Mouse (Mus musculus): Measurements from ENCODE around the gene Gm10553. TPM values are rescaled to one million over a fixed set of nuclear protein-coding genes. Genes with fewer than 3 reads are reported as not detected.
"Not testable (repeated sequence)": the region's sequence is repeated elsewhere in the genome, so short reads cannot be mapped to it uniquely, and the experiment has no call there.

Gm10553 gene
- polyA plus RNA-seq, 1 experiment from 2014 or later: not detected

GRCm38 (mm10) chr1:85111572-85111971, 11.6 kb downstream of the Gm10553 start:
- not testable (repeated sequence) for H3K4me2 ChIP-seq; H3K36me3 ChIP-seq; H3K9me3 ChIP-seq; H3K4me3 ChIP-seq; H3K9ac ChIP-seq; ATAC-seq (ENCODE audit: low read depth); H3K27me3 ChIP-seq; H3K4me1 ChIP-seq (replicated peaks); H3K27ac ChIP-seq (replicated peaks)
- 71% methylated on average over 10 of the region's 10 CpGs for WGBS

- H3K9ac ChIP-seq: not testable (repeated sequence)
Measured at GRCm38 (mm10) chr1:85112266-85112665, 12.3 kb downstream of the Gm10553 start.

DNA sequence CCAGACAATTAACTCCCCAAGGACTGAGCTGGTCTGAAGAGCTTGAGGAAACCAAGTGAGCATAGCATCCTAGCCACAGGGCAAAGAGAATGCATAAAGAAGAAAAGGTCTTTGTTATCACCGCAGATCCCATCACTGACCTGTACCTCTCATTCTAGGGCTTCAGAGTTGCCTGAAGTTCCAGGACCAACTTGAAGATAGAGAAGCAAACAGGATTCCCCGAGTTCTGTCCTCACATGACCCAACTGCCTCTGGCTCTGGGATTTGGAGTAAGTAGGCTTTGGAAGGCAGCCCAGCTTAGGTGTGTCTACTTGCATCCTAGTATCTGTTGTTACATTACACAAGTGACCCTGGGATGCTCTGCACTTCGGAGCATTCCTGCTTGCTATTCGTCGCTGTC, 12.9 kb downstream of the Gm10553 start:
- not testable (repeated sequence) for H3K9ac ChIP-seq; H3K27me3 ChIP-seq; H3K4me2 ChIP-seq; H3K4me1 ChIP-seq (replicated peaks); ATAC-seq (ENCODE audit: low read depth); H3K4me3 ChIP-seq; H3K27ac ChIP-seq (replicated peaks); H3K36me3 ChIP-seq; H3K9me3 ChIP-seq
- 71% methylated on average over 2 of the region's 5 CpGs for WGBS

More at GRCm38 (mm10) chr1:85112266-85112665, 12.3 kb downstream of the Gm10553 start:
- H3K36me3 ChIP-seq; H3K9me3 ChIP-seq; H3K27ac ChIP-seq (replicated peaks); H3K27me3 ChIP-seq; H3K4me1 ChIP-seq (replicated peaks); H3K4me3 ChIP-seq; ATAC-seq (ENCODE audit: low read depth); H3K4me2 ChIP-seq: not testable (repeated sequence)
- 88% methylated on average over 7 of the region's 7 CpGs for WGBS

GRCm38 (mm10) chr1:85114078-85114477, 14.1 kb downstream of the Gm10553 start:
- not testable (repeated sequence) for H3K27ac ChIP-seq (replicated peaks); H3K36me3 ChIP-seq; H3K9me3 ChIP-seq; H3K9ac ChIP-seq; H3K4me1 ChIP-seq (replicated peaks); H3K4me3 ChIP-seq; H3K4me2 ChIP-seq; H3K27me3 ChIP-seq
- WGBS: 81% methylated on average over 3 of the region's 3 CpGs
- peak; percentile 59; the same call in 1 of the 2 replicates for ATAC-seq (ENCODE audit: low read depth)

GRCm38 (mm10) chr1:85114666-85115402, 14.9 kb downstream of the Gm10553 start:
- not testable (repeated sequence) for H3K27me3 ChIP-seq; ATAC-seq (ENCODE audit: low read depth); H3K9me3 ChIP-seq; H3K4me1 ChIP-seq (replicated peaks); H3K4me2 ChIP-seq; H3K9ac ChIP-seq; H3K4me3 ChIP-seq; H3K27ac ChIP-seq (replicated peaks); H3K36me3 ChIP-seq
- 53% methylated on average over 6 of the region's 6 CpGs for WGBS

DNA sequence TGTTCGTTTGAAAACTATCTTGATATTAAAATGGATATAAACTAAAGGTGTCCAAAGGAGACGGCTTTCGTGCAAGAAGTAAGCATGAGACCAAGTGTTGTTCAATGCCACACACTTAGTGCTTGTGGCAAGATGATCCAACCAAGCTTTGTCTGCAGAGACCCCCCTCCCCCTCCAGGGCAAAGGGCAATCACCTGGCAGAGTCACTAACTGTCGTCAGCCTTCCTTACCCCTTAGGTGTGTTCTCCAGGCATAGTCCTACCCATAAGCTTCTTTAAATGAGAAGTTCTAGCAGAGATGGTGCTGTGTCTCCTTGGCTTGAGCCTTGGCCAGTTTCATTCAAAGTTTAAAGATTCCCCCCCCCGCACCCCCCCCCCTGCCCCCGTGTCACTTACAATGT, 17.6 kb downstream of the Gm10553 start:
- H3K9ac ChIP-seq; H3K4me1 ChIP-seq (replicated peaks); H3K36me3 ChIP-seq; H3K4me3 ChIP-seq; ATAC-seq (ENCODE audit: low read depth); H3K27ac ChIP-seq (replicated peaks); H3K4me2 ChIP-seq; H3K9me3 ChIP-seq; H3K27me3 ChIP-seq: not testable (repeated sequence)
- WGBS: 70% methylated on average over 4 of the region's 6 CpGs

GRCm38 (mm10) chr1:85118341-85118740, 18.4 kb downstream of the Gm10553 start:
- not testable (repeated sequence) for ATAC-seq (ENCODE audit: low read depth); H3K4me3 ChIP-seq; H3K4me2 ChIP-seq; H3K36me3 ChIP-seq; H3K9me3 ChIP-seq; H3K27me3 ChIP-seq; H3K27ac ChIP-seq (replicated peaks); H3K9ac ChIP-seq; H3K4me1 ChIP-seq (replicated peaks)
- WGBS: 82% methylated on average over 6 of the region's 6 CpGs

- H3K4me3 ChIP-seq; H3K36me3 ChIP-seq; H3K4me1 ChIP-seq (replicated peaks); H3K4me2 ChIP-seq; ATAC-seq (ENCODE audit: low read depth); H3K27me3 ChIP-seq; H3K9me3 ChIP-seq; H3K27ac ChIP-seq (replicated peaks); H3K9ac ChIP-seq: not testable (repeated sequence)
- 95% methylated on average over 4 of the region's 4 CpGs for WGBS
Measured at GRCm38 (mm10) chr1:85121841-85122240, 21.9 kb downstream of the Gm10553 start.

- not testable (repeated sequence) for H3K27me3 ChIP-seq; H3K4me3 ChIP-seq; ATAC-seq (ENCODE audit: low read depth); H3K36me3 ChIP-seq; H3K9me3 ChIP-seq; H3K27ac ChIP-seq (replicated peaks); H3K9ac ChIP-seq; H3K4me2 ChIP-seq; H3K4me1 ChIP-seq (replicated peaks)
- 94% methylated on average over 22 of the region's 22 CpGs for WGBS
Measured at GRCm38 (mm10) chr1:85133671-85134070, 33.7 kb downstream of the Gm10553 start.

Other genes with a start within 250 kb of the Gm10553 start
- gene Slc16a14, start 165.0 kb upstream of the Gm10553 start, polyA plus RNA-seq (2015; fragmentation: Nextera tagmentation; extraction: Ambion mirVana): 7.5 and 8.0 TPM in 2 replicates
- gene A530032D15Rik, start 9.7 kb downstream of the Gm10553 start, polyA plus RNA-seq (2015; fragmentation: Nextera tagmentation; extraction: Ambion mirVana): not detected in 2 replicates
- gene C130026I21Rik, start 170.4 kb downstream of the Gm10553 start, polyA plus RNA-seq (2015; fragmentation: Nextera tagmentation; extraction: Ambion mirVana): 0.33 TPM in 1 of 2 replicates, not detected in the other